Mouse (Mus musculus) testis, postnatal 10 days (tissue): ENCODE measurements around the gene Tent5b.

Source experiments
- DNase-seq: peaks from one replicate; pipeline ENCODE4 v3.0.0; 2021; ENCODE audit warnings: low spot score

Tent5b gene

DNA sequence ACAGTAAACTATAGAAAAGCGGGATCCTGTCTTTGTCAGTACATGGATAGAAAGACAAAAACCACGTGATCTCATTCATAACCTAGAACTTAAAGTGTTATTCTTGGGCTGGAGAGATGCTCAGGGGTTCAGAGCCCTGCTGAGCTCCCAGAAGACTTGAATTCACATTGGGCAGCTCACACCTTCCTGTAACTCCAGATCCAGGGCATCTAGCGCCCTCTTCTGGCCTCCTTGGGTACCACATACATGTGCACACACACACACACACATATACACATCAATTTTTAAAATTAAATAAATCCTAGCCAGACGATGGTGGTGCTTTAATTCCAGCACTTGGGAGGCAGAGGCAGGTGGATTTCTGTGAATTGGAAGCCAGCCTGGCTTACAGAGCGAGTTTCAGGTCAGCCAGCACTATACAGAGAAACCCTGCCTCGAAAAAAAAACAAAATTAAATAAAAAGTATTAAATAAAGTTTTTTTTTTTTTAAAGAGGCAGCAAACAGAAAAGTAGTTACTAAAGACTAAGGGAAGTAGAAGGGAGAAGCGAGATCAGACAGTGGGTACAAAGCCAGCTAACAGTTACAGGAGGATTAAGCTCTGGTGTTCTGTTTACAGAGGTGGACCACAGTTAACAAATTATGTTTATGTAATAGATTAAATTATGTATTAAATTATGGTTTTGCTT lies 8.7 kb upstream of the Tent5b start:
- DNase-seq = no peak

DNA sequence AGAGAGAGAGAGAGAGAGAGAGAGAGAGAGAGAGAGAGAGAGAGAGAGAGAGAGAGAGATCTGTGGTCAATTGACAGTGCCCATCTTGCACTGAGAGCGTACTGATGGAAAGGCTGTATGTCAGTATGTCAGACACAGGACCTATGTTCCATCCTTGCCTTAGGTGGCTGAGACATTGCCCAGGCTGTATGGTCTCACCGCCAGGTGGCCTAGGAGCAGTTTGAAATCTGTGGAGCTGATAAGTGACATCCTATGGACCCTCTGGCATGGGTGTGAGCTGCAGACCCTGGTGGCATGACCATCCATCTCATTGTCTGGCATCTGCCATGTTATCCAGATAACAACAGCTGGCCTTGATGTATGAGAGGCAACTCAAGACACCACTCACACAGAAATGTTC lies 6.1 kb upstream of the Tent5b start:
- no peak for DNase-seq

DNA sequence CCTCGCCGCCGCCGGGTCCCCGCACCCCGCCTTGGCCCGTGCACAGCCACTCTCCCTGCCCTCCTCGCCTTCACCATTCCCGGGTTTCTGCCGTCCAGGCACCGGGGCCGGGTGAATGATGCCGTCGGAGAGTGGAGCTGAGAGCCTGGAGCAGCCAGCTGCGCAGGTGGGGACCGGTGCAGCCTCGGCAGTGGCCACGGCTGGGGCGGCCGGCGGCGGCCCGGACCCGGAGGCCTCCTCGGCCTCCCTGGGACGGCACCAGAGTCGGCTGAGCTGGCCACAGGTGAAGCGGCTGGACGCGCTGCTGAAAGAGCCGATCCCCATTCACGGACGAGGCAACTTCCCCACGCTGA lies 229 bp downstream of the Tent5b start:
- DNase-seq = no peak

DNA sequence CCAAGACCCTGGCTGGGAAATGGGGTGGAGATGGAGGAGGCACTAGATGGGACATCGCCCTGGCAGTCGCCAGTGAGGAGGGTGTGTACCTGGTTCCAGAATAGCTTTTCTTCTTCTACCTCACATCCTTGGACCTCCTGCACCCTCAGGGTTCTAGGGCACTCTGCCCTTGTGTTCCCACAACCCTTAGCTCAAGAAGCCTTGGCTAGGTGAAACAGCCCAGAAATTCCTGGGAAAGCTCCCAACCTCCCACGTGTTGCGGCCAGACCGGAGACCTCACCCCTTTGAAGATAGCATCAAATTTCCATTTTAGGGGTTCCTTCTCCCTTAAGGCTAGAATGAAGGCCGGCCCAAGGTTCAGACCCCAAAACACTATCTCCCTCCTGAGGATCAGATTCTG lies 822 bp downstream of the Tent5b start:
- DNase-seq = no peak

DNA sequence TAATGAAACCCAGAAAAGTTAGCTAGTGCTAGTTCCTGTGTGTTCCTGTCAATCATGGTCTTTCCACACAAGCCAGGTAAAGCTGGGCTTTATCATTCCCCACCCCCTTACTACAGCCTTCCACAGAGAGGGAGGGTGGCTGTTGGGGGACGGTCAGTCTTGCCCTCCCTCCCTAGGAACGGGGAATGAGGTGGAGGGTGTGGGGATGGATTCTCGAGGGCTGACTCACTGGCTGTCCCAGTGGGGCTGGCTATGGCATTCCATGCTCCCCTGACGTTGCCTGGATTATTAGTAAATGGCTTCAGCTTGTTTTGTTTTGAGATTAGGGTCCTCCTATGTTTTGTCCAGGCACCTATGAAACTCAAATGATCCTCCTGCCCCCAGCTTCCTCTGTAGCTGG lies 1.6 kb downstream of the Tent5b start:
- DNase-seq = no peak

DNA sequence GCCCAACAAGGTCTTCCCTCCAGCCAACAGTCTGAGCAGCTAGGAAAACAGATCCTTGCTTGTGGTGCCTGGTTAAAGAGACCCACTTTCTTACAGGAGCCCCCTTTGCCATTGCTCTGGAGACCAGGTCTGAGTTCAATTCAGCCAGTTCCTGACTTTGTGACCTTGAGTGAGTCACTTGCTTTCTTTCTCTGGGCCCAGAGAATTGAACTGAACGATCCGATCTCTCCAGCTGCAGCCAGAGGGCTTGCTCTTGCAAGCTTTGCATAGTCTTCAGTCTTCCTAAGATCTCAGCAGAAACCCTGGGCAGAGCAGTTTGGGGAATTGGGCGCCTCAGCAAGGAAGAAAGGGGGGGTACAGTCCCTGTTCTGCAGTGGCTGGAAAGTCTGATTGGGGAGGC lies 2.5 kb downstream of the Tent5b start:
- no peak for DNase-seq

DNA sequence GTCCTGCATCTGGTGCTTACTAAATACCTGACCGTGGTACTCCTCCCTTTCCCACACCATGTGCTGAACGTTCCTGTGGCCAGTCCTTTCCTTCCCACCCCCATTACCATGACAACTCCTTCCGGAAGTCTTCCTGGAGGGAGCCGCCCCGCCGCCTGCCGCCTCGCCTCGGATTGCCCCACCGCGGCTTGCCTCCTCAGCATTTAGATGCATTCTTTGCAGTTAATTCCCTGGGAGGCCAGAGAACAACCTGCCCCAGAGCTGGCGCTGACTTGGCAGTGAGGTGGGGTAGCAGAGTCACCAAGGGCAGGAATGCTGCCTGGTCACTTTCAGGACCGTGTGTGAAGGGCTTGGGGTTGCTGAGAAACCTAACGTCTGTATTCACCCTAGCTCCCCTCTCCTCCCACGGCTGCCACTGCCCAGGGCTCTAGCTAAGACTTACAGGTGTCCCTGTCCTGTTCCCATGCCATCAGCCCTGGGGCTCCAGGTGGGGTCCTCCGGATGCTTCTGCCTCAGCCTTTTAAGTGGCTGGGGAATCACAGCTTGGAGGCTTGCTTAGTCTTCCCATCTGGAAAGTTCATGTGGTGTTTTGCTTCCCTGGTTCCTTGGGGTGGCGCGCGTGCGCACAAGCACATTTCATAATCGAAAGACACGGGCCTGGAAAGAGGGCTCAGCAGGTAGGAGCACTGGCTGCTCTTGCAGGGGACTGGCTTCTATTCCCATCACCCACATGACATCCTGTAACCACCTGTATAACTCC lies 4.5 kb downstream of the Tent5b start:
- no peak for DNase-seq

DNA sequence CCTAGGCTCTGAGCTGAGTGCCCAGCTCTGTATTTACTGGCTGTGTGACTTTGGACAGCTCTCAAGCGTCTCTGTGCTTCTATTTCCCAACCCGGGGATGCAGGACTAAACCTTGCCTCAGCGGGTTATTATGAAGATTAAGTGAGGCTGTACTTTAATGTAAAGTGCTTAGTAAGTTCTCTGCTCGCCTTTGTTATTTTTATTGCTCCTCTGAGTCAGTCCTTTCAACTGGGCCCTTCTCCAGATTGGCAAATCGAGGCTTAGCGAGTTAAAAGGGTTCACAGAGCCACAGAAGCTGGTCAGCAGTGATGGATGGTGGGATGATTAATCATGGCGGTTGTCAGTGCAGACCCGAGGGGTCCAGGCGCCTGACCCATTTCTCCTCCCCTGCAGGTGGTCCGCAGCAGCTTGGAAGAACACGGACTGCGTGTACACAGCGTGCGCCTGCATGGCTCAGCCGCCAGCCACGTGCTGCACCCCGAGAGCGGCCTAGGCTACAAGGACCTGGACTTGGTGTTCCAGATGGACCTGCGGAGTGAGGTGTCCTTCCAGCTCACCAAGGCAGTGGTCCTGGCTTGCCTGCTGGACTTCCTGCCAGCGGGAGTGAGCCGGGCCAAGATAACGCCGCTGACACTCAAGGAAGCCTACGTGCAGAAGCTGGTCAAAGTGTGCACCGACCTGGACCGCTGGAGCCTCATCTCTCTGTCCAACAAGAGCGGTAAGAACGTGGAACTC lies 5.9 kb downstream of the Tent5b start:
- no peak for DNase-seq

DNA sequence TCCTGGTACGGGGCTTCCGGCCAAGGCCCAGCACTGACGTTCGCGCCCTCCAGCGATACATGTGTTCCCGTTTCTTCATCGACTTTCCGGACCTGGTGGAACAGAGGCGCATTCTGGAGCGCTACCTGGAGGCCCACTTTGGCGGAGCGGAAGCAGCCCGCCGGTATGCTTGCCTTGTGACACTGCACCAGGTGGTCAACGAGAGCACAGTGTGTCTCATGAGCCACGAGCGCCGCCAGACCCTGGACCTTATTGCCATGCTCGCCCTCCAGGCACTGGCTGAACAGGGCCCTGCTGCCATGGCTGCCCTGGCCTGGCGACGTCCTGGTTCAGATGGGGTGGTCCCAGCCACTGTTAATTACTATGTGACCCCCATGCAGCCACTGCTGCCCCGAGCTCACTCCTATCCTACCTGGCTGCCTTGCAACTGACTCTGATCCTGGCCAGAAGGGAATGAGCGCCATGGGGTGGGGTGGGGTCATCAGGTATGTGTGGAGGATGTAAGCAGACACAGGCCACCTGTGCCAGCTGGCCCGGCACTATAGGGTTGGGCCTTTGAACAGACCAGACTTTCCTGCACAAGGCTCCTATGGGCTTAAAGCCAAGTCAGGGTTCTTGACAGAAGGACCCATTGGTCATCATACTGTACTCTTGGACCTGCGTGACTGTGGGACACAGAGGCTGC lies 6.9 kb downstream of the Tent5b start:
- DNase-seq = no peak

DNA sequence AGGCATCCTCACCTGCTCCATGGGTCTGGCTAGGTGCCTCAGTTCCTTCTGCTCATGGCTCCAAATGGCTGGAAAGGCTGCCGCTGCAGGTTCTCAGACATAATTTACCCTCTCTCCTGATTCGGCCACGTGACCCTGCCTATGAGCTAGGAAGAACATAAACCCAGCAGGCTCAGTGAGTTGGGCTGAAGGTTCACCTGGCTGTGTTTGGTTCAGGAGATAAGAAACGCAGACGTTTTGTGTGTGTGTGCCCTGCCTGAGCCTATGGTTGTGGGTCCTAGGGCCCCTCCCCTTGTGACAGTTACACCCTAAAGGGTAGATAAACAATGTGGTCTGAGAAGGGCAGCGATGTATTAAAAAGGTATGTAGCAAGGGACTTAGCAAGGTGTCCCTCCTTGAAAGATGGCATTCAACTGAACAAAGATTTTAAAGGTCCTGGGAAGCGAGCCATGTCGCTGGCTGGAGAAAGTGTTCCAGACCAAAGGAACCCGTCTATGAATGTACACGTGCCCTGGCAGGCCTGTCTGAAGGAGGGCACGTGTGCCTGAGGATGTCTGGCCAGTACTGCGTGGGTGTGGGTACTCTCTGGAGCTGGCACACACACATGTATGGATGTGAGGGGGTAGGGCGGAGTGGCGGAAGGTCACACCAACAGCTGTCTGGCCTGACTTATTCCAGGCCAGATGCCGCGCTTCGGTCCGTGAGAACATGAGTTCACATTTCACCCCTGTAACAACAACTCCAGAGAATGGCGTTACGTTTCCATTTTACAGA lies 8.9 kb downstream of the Tent5b start:
- DNase-seq = peak; percentile 53

DNA sequence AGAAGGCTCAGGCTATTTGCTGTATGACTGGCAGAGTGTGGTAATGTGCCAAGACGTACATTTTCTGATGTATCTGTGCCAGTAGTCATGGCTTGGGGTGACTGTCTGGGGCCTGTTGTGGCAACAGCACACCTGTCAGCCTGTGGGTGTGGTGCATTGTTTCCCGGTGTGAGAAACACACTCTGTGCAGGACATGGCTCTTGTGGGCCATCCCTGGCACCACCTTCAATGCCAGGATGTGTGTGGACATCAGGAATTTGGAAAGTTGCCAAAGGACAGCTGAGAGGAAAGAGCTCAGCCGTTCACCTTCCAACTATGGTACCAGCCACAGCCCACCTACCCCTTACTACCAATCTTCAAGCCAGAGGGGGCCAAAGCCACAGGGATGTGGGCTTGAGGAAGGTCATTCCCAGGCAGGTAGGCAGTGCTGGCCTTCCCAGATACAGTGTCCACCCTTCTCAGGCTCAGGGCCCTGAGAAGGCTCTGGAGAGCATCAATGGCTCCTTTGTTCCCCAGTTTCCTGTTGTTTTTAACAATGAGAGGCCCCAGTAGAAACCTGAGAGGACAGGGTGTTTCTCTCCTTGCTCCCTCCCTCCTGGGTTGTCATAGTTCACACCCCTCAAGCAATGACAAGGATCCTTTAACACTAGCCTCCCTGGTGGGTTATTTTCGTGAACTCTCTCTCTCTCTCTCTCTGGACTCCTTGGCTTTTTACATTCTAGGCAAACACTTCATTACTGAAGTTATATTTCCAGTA lies 9.7 kb downstream of the Tent5b start:
- DNase-seq = no peak

DNA sequence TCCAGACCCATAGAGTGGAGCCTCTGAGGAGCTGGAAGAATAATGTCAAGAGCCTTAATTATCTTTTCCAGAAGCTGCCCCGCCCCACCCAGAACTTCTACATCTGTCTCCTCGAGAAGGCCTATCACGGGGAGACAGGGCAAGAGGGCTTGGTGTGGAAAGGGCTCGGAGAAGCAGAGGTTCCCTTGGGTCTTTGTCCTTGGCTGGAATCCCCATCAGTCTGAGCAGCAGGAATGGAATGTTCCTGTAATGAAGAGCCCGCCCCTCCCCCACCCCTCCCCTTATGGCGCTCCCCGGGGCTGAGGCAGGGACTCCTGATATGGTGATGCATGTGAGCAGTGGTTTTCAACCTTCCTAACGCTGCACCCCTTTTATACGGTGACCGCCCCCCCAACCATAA lies 11.9 kb downstream of the Tent5b start:
- DNase-seq = no peak

DNA sequence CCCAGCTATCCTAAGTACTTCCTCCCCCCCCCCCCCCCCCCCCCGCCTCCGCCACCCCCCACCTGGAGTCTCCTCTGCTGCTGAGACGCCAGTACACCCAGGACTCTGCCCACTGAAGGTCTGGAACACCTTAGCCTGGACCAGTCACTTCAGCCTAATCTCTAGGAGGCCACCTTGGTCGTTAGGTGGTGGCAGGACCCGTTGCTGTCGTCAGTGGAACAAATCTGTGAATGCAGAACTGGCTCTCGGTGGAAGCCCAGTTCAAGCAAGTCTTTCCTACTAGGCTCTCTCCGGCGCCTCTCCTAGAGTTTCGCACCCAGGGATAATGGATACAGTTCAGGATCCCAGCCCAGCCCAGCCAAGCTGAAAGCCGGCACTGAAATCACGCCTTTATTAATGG lies 14.0 kb downstream of the Tent5b start:
- no peak for DNase-seq

DNA sequence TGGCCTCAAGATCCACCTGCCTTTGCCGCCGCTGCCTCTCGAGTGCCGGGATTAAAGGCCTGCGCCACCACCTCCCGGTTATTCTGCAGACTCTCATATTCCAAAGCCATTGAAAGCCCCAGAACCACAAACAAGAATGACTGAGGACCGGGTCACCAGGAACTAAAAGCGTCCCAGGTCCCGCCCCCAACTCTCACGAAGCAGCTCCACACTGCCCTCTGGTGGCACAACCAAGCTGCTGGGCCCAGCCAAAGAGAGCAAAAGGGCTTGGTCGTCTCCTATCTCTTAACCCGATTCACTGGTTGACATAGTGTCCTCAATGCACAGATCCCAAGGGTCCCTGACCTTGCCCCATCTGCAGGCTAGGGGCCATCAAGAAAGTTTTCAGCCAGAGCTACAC lies 14.5 kb downstream of the Tent5b start:
- DNase-seq = peak; percentile 96

DNA sequence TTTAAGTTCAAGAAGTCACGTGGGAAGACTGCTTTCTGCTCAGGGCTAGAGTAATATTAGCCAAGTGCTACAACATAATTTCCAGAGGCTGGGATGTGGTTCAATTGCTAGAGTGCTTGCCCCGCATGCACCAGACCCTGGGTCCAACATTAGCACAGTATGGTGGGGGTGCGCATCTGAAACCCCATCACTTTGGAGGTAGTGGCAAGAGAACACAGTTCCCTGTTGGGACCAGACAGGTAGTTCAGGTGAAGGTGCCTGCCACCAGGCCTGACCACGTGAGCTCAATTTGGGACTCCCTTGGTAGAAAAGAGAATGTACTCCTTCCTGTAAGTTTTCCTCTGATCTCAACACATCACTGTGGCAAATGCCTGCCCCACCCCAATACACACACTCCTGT lies 14.9 kb downstream of the Tent5b start:
- no peak for DNase-seq

DNA sequence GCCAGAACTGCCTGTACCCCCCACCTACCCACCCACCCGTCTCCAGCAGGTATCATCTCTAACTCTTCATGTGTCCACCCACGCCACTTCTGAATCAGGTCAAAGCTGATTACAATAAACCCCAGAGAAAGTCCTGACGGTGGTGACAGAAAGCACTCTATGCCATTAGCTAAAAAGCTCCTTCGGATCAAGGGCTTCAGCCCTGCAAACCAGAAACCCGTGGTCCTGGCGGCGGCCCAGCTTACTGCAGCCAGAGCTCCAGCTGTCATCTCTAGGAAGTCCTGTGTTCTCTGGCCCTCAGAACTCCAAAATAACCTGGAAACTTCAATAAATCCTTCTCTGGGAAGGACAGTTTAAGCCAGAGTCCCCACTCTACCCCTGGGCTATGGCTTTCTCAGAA lies 15.8 kb downstream of the Tent5b start:
- DNase-seq = peak; percentile 76

DNA sequence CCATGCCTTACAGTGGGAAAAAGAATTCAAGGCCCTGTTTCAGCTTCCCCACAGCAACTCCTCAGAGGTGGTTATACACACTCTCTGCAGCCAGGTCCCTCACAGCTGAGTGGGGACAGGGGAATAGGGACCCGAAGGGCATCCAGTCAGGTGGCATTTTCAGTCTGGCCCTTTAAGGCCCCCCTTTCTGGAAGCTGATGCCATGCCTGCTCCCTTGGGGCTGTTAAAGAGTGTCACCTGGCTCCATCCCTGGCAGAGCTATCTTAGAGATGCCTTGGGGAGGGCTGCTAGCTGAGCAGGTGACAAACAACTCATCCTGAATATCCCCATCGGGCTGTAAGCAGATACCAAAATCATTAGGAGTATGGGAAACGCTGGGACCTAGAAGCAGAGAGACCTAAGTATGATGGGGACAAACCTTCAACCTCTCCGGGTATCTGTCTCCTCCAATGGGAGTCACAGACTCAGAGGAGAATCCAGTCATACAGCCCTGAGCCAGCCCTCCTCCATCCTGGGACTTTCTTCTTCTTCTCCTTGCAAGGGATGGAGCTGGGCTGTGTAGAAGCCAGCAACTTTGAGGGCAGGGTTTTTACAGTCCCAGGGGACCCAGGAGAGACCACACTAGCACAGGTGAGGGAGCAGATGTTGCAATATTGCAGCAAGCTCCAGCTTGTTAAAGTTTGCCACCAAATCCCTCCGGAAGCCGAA lies 17.0 kb downstream of the Tent5b start:
- DNase-seq = no peak

DNA sequence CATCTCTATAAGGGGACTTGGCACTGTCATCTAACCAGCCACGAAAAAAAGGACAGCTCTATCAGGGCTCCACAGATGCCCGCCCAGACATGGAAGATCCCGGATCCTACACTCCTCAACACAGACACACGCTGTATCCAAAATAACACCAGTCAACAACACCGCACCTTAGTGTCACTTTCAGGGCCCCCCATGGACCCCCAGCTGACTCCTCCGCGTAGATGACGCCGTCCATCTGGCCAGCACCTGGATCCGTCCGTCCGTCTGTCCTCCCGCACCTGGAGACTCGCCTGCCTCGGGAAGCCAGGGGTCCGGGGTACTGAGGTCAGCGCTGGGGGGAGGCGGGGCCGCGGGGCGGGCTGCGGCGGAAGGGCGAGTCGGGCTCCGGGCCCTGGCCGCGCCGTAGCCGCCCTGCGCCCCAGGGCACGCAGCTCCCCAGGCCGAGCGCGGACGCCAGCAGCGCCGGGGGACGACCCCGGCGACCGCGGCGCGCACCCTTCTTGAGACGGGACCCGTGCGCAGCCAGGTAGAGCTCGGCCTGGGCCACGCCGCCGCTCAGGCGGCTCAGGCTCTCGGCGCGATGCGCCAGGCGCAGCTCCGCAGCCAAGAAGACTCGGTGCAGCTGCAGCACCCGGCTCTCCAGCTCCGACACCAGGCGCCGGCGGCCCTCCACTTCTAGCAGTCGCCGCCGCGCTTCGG lies 17.7 kb downstream of the Tent5b start:
- no peak for DNase-seq

DNA sequence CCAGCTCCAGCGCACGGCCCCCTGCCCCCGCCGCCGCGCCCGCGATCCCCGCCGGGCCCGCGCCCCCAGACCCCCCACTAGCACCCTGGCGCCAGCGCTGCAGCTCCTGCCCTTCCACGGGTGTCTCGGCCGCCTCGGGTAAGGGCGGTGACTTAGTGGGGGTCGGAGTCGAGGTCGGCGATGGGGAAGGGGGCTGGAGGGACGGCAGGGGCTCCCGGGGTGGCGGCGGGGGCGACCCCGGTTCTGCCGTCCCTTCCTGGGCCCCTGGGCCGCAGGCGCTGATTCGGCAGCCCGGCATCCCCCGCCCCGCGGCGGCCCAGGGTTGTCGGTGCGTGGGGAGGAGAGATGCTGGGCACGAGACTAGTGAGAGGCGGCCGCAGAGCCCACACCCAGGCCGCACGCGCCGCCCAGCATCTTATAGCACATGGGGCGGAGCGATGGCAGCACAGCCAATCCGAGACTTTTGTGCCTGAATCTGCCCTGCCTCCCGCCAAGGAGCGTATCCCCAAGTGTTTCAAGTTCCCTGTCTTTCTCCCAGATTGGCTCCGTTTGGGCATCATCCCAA lies 18.3 kb downstream of the Tent5b start, which contains the start of gene Trnp1:
TSS of gene Trnp1 (minus strand) at position 391 of the 565 bp plus-strand sequence.
- DNase-seq = peak; percentile 70
